Mouse (Mus musculus): ENCODE results near the gene Cyp1a2. TPM values are rescaled to one million over a fixed set of nuclear protein-coding genes. Genes with fewer than 3 reads are reported as not detected.

The Cyp1a2 gene
- polyA plus RNA-seq, 1 experiment from 2014 or later, result not detected

DNA sequence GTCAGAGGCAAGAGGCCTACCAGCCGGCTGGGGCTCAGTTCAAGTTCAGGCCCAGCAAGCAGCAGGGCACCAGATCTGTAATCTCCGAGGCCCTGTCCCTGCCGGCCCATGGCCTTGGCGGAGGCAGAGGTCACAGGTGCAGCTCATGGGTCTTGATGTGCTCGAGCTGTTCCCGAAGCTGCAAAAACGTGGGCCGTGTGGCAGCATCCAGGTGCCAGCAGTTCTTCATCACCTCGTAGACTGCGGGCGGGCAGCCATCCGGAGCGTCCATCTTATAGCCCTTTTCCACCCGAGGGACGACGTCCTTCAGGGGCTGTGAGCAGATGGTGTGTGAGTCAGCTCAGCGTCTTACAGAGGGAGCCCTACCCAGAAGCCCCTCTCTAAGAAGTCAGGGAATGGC lies 56.3 kb downstream of the Cyp1a2 start:
- H3K27ac ChIP-seq (replicated peaks), result no peak overlapping the region
- DNase-seq (ENCODE audit: low spot score), result no peak
- WGBS, result 93% methylated on average over 17 of the region's 17 CpGs
- peaks cover 84% of the 10 kb centered on the region for H3K36me3 ChIP-seq (replicated peaks)
- no peak overlapping the region for H3K4me3 ChIP-seq
- 0 out of 2 replicates have a peak, but pooled peaks cover 2% of the 10 kb centered on the region for H3K4me1 ChIP-seq
- H3K9me3 ChIP-seq, result no peaks in the 10 kb centered on the region
- no peaks in the 10 kb centered on the region for H3K27me3 ChIP-seq (replicated peaks; ENCODE audit: low read depth, poor library complexity, severe bottlenecking)

Other genes starting within 250 kb of the Cyp1a2 start
- 20.8 and 25.4 TPM in 2 replicates for gene Ppcdc, start 243.6 kb downstream of the Cyp1a2 start, polyA plus RNA-seq (2016; fragmentation: Nextera tagmentation; extraction: Ambion mirVana)
- gene Scamp5, start 215.6 kb downstream of the Cyp1a2 start, polyA plus RNA-seq (2016; fragmentation: Nextera tagmentation; extraction: Ambion mirVana), result 9.3 and 9.6 TPM in 2 replicates
- gene Rpp25, start 179.7 kb downstream of the Cyp1a2 start, polyA plus RNA-seq (2016; fragmentation: Nextera tagmentation; extraction: Ambion mirVana), result 1.6 and 1.7 TPM in 2 replicates
- 664 and 702 TPM in 2 replicates for gene Cox5a, start 162.4 kb downstream of the Cyp1a2 start, polyA plus RNA-seq (2016; fragmentation: Nextera tagmentation; extraction: Ambion mirVana)
- gene Fam219b, start 146.2 kb downstream of the Cyp1a2 start, polyA plus RNA-seq (2016; fragmentation: Nextera tagmentation; extraction: Ambion mirVana), result 17.1 and 17.7 TPM in 2 replicates
- gene Mpi, start 130.9 kb downstream of the Cyp1a2 start, polyA plus RNA-seq (2016; fragmentation: Nextera tagmentation; extraction: Ambion mirVana), result 58.7 and 61.7 TPM in 2 replicates
- 44.1 and 45.3 TPM in 2 replicates for gene Scamp2, start 122.8 kb downstream of the Cyp1a2 start, polyA plus RNA-seq (2016; fragmentation: Nextera tagmentation; extraction: Ambion mirVana)
- 13.3 and 16.4 TPM in 2 replicates for gene Ulk3, start 94.3 kb downstream of the Cyp1a2 start, polyA plus RNA-seq (2016; fragmentation: Nextera tagmentation; extraction: Ambion mirVana)
- 1.6 and 1.8 TPM in 2 replicates for gene Cplx3, start 77.4 kb downstream of the Cyp1a2 start, polyA plus RNA-seq (2016; fragmentation: Nextera tagmentation; extraction: Ambion mirVana)
- not detected in 2 replicates for gene Lman1l, start 62.9 kb downstream of the Cyp1a2 start, polyA plus RNA-seq (2016; fragmentation: Nextera tagmentation; extraction: Ambion mirVana)
- 33.2 and 38.3 TPM in 2 replicates for gene Csk, start 30.1 kb downstream of the Cyp1a2 start, polyA plus RNA-seq (2016; fragmentation: Nextera tagmentation; extraction: Ambion mirVana)
- 0.07 TPM in 1 of 2 replicates, not detected in the other for gene Cyp1a1, start 4.2 kb upstream of the Cyp1a2 start, polyA plus RNA-seq (2016; fragmentation: Nextera tagmentation; extraction: Ambion mirVana)
- 45.5 and 46.7 TPM in 2 replicates for gene Edc3, start 24.8 kb upstream of the Cyp1a2 start, polyA plus RNA-seq (2016; fragmentation: Nextera tagmentation; extraction: Ambion mirVana)
- gene Clk3, start 82.2 kb upstream of the Cyp1a2 start, polyA plus RNA-seq (2016; fragmentation: Nextera tagmentation; extraction: Ambion mirVana), result 93.6 and 94.8 TPM in 2 replicates
- gene Arid3b, start 153.1 kb upstream of the Cyp1a2 start, polyA plus RNA-seq (2016; fragmentation: Nextera tagmentation; extraction: Ambion mirVana), result 51.0 and 64.3 TPM in 2 replicates
- 118 and 130 TPM in 2 replicates for gene Ubl7, start 227.3 kb upstream of the Cyp1a2 start, polyA plus RNA-seq (2016; fragmentation: Nextera tagmentation; extraction: Ambion mirVana)

Data from embryonic facial prominence, embryonic 10.5 days (tissue).